Mouse (Mus musculus) MEL (cell line): Measurements from ENCODE around the gene Suclg2.

ENCODE experiments used
- CHD1 ChIP-seq: IDR thresholded peaks from 2 replicates; pipeline ENCODE4 v1.6.1; 2012; ENCODE audit warnings: low read depth, mild to moderate bottlenecking, inconsistent platforms, low read length, improper control_type of control experiment
- CTCF ChIP-seq, 3 experiments: IDR thresholded peaks in 2 of 3; conservative IDR thresholded peaks in 1 of 3; 2 replicates each; pipeline ENCODE4 v1.5.1; 2011 to 2012; ENCODE audit warnings: low read length in 3 of 3, low read depth in 2 of 3, mild to moderate bottlenecking in 2 of 3, improper control_type of control experiment in 1 of 3, inconsistent platforms in 1 of 3, mixed read lengths in 1 of 3, moderate library complexity in 1 of 3; ENCODE audit not compliant: control insufficient read depth in 1 of 3, insufficient read depth in 1 of 3, poor library complexity in 1 of 3, severe bottlenecking in 1 of 3
- EP300 ChIP-seq, 2 experiments: IDR thresholded peaks; 2 replicates each; pipeline ENCODE4 v1.6.1; 2011; ENCODE audit warnings: improper control_type of control experiment in 2 of 2, low read length in 2 of 2, low read depth in 1 of 2, mild to moderate bottlenecking in 1 of 2
- ETS1 ChIP-seq: IDR thresholded peaks from 2 replicates; pipeline ENCODE4 v1.6.1; 2012; ENCODE audit warnings: low read depth, mild to moderate bottlenecking, inconsistent platforms, low read length, improper control_type of control experiment, moderate library complexity
- GATA1 ChIP-seq: IDR thresholded peaks from 2 replicates; pipeline ENCODE4 v1.6.1; 2011; ENCODE audit warnings: low read depth, low read length, improper control_type of control experiment
- HCFC1 ChIP-seq: IDR thresholded peaks from 2 replicates; pipeline ENCODE4 v1.6.1; 2012; ENCODE audit warnings: low read depth, mild to moderate bottlenecking, inconsistent platforms, low read length, improper control_type of control experiment, moderate library complexity
- KAT2A ChIP-seq: conservative IDR thresholded peaks from 2 replicates; pipeline ENCODE4 v1.6.1; 2012; ENCODE audit warnings: low read depth, low read length, improper control_type of control experiment, inconsistent platforms
- MEF2A ChIP-seq: IDR thresholded peaks from 2 replicates; pipeline ENCODE4 v1.6.1; 2014; ENCODE audit warnings: low read depth, mild to moderate bottlenecking, inconsistent platforms, low read length, improper control_type of control experiment; ENCODE audit not compliant: poor library complexity, insufficient replicate concordance, severe bottlenecking; ENCODE audit errors: extremely low read depth
- MYB ChIP-seq: IDR thresholded peaks from 2 replicates; pipeline ENCODE4 v1.6.1; 2011; ENCODE audit warnings: mild to moderate bottlenecking, low read depth, low read length, improper control_type of control experiment
- POLR2A ChIP-seq, 2 experiments: IDR thresholded peaks; 2 replicates each; pipeline ENCODE4 v1.6.1; 2011 to 2012; ENCODE audit warnings: low read length in 2 of 2, mild to moderate bottlenecking in 2 of 2, control low read depth in 1 of 2, improper control_type of control experiment in 1 of 2, low read depth in 1 of 2, moderate library complexity in 1 of 2; ENCODE audit not compliant: control insufficient read depth in 1 of 2, insufficient read depth in 1 of 2, poor library complexity in 1 of 2
- POLR2AphosphoS5 ChIP-seq: IDR thresholded peaks from 2 replicates; pipeline ENCODE4 v1.6.1; 2012; ENCODE audit warnings: low read depth, borderline replicate concordance, mild to moderate bottlenecking, inconsistent platforms, low read length, moderate library complexity, mixed read lengths
- TAL1 ChIP-seq: IDR thresholded peaks from 2 replicates; pipeline ENCODE4 v1.6.1; 2012; ENCODE audit warnings: mild to moderate bottlenecking, inconsistent platforms, low read length, moderate library complexity, mixed read lengths
- USF1 ChIP-seq: IDR thresholded peaks from 2 replicates; pipeline ENCODE4 v1.6.1; 2014; ENCODE audit warnings: low read depth, mild to moderate bottlenecking, inconsistent platforms, low read length, improper control_type of control experiment, moderate library complexity
- USF2 ChIP-seq, 2 experiments: IDR thresholded peaks; 2 replicates each; pipeline ENCODE4 v1.6.1; 2011 to 2012; ENCODE audit warnings: improper control_type of control experiment in 2 of 2, low read length in 2 of 2, borderline replicate concordance in 1 of 2, inconsistent platforms in 1 of 2, low read depth in 1 of 2, mild to moderate bottlenecking in 1 of 2; ENCODE audit not compliant: insufficient read depth in 1 of 2

GRCm38 (mm10) chr6:95723361-95723760 lies 4.8 kb upstream of the Suclg2 start:
- TF ChIP-seq CHD1 (no peak), CTCF (IDR thresholded peaks at IDR 0.05 in 2 of 3, conservative IDR thresholded peaks at IDR 0.05 in 1 of 3; ENCODE audit: control insufficient read depth in 1 of 3, insufficient read depth in 1 of 3, low read depth in 2 of 3, low read length in 3 of 3, poor library complexity in 1 of 3, severe bottlenecking in 1 of 3) (no peak), KAT2A (no peak), ETS1 (no peak), USF1 (no peak), POLR2A (IDR thresholded peaks at IDR 0.05; ENCODE audit: control insufficient read depth in 1 of 2, insufficient read depth in 1 of 2, low read depth in 1 of 2, low read length in 2 of 2, poor library complexity in 1 of 2) (no peak), MEF2A (no peak), EP300 (IDR thresholded peaks at IDR 0.05; ENCODE audit: low read depth in 1 of 2, low read length in 2 of 2) (no peak), USF2 (IDR thresholded peaks at IDR 0.05; ENCODE audit: borderline replicate concordance in 1 of 2, insufficient read depth in 1 of 2, low read depth in 1 of 2, low read length in 2 of 2) (no peak), MYB (no peak), POLR2AphosphoS5 (no peak), GATA1 (no peak), TAL1 (no peak), HCFC1 (no peak)
